Comparison of ENCODE assay signal across 15 mouse cellular contexts in genomic region chr9:63294846-63295245, GRCm38 (mm10).
DNase-seq lines count a peak whose midpoint lies in the region; ATAC-seq and TF ChIP-seq lines count a peak whose summit lies in the region.
"Had no signal": no experiment of that assay in that cellular context is flagged by ENCODE, and none has a peak within 500 bp of the region (broad histone marks: within the 10 kb centered on the region; RNA-seq: fewer than 3 reads in every experiment).

No protein-coding gene starts in this region.

- H3K27ac ChIP-seq in kidney, adult 2 months (ENCODE audit: insufficient read depth, low read depth, low read length) = peak overlapping the region; percentile 40; the same call in 1 of the 2 replicates
- H3K27ac ChIP-seq: embryonic facial prominence, embryonic 13.5 days; lung, embryonic 15.5 days; neural tube, embryonic 12.5 days had no signal

- WGBS in kidney, adult 2 months = 67% methylated on average over 6 of the region's 6 CpGs

- TF ChIP-seq CTCF in kidney, adult 2 months (conservative IDR thresholded peaks at IDR 0.05; ENCODE audit: insufficient read depth, insufficient read length, low read depth, low read length) = no peak

- H3K4me3 ChIP-seq in kidney, adult 2 months (ENCODE audit: insufficient read depth, low read depth, low read length) = no peak overlapping the region
- H3K4me3 ChIP-seq: embryonic facial prominence, embryonic 13.5 days; lung, embryonic 15.5 days; neural tube, embryonic 12.5 days had no signal

- H3K4me1 ChIP-seq in kidney, adult 2 months (ENCODE audit: control insufficient read depth, insufficient read depth, low read length) = peaks cover 2% of the 10 kb centered on the region; the same call in 1 of the 2 replicates

- peaks cover 1% of the 10 kb centered on the region; the same call in 1 of the 2 replicates for H3K36me3 ChIP-seq in kidney, adult 2 months (ENCODE audit: control insufficient read depth, insufficient read depth, low read length)
- H3K36me3 ChIP-seq in splenic B cell, adult 2 months (ENCODE audit: control insufficient read depth, insufficient read depth, low read length, poor library complexity, severe bottlenecking) = no peaks in the 10 kb centered on the region; the same call in 1 of the 2 replicates

- ATAC-seq in CD4-positive, CD25-positive, alpha-beta regulatory T cell, adult 4 months = no peak
- ATAC-seq: inflammation-experienced regulatory T-cells, adult 6 months had no signal

- DNase-seq in CD4-positive, CD25-positive, alpha-beta regulatory T cell, adult 2 months (ENCODE audit: low read depth, low spot score) = peak; percentile 7
- DNase-seq in kidney, adult 2 months = peak; percentile 43
- DNase-seq in kidney, adult 18-20 months = no peak
- peak; percentile 11 to 34 for DNase-seq in spleen, postnatal 36 days (ENCODE audit: low spot score in 2 of 2)
- no peak for DNase-seq in spleen, postnatal 14 days (ENCODE audit: low spot score in 2 of 2)
- DNase-seq in splenic B cell, adult 2 months (ENCODE audit: low read depth, low spot score) = peak; percentile 8
- no peak for DNase-seq in cerebellum, adult 18-20 months
- DNase-seq: gastrocnemius, postnatal 14 days; left cerebral cortex, postnatal 4 days had no signal

- no peaks in the 10 kb centered on the region for H3K27me3 ChIP-seq in kidney, adult 2 months (replicated peaks; ENCODE audit: control insufficient read depth, insufficient read depth, low read length)
- no peaks in the 10 kb centered on the region for H3K27me3 ChIP-seq in splenic B cell, adult 2 months (ENCODE audit: control insufficient read depth, insufficient read depth, low read length, poor library complexity, severe bottlenecking)
- H3K27me3 ChIP-seq: CH12.LX; embryonic facial prominence, embryonic 13.5 days; lung, embryonic 15.5 days; neural tube, embryonic 12.5 days had no signal

- TF ChIP-seq POLR2A in kidney, adult 2 months (IDR thresholded peaks at IDR 0.05; ENCODE audit: low read depth, low read length) = no peak

Comparison
In these comparisons a context has a peak if more than half of its experiments do, and no peak if none do; other contexts are left out.
1. DNase-seq: peak in CD4-positive, CD25-positive, alpha-beta regulatory T cell, adult 2 months (single experiment), kidney, adult 2 months (single experiment), spleen, postnatal 36 days (2 of 2) and splenic B cell, adult 2 months (single experiment); none in kidney, adult 18-20 months (single experiment), spleen, postnatal 14 days (0 of 2) and cerebellum, adult 18-20 months (0 of 2).